Mouse (Mus musculus): ENCODE results near the gene Cep41.

Gene Cep41

DNA sequence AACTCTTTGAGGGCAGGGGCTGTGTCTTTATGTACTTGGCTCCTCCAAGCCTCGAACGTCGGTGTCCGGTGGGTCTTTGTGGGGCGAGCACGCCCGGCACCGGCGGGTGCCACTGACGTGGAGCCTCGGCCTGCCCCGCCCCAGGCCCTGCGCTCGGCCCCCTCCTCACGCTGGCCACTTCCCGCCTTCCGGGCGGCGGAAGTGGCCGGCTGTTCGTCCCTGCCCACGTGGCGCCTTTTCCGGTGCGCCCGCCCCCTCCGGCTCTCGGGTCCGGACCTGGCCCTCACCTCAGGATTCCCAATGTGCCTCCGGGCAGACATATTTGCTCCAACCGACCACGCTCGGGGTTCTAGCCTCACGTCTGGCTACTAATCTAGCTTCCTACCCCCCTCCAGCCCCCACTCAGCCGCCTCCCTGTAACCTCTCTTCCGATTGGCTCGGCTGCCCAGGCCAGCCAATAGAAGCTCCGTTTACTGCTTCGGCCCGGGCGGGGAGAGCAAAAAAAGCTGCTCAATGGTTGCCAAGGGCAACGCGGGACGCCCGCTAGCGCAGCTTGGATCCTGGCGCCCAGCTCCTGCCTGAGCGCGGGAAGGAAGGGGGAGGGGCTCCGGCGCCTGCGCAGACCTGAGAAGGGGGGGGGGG lies at the start of gene Cep41:
Gene Cep41, minus strand, starts transcription at position 400 of the 642 bp plus-strand sequence.
- peak; percentile 93 for DNase-seq

DNA sequence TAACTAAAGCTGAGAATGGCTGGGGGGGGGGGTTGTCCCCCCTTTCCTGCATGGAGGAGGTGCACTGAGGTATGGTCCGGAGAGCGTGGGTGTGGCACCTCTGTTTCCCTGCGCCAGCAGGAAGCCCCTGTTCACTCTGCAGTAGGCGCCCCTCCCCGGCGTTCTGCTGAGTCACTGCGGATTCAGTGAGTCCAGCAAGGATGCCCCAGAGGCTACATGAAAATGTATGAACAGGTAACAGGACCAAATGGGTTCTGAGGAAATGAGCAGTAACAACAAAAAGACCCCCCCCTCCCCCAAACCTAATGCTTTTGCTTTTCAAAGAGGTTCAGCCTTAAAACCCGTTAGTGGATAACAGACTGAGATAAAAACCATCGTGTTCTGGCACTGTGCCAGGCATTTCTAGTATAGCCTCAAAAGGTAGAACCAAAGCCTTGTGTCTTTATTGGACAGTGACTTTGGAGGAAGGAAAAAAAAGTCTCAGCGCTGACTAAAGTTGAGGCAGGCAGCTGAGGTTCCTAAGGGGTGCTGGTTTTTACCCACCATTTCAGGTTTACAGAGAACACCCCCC lies 45.7 kb upstream of the Cep41 start:
- peak; percentile 26 for DNase-seq

DNA sequence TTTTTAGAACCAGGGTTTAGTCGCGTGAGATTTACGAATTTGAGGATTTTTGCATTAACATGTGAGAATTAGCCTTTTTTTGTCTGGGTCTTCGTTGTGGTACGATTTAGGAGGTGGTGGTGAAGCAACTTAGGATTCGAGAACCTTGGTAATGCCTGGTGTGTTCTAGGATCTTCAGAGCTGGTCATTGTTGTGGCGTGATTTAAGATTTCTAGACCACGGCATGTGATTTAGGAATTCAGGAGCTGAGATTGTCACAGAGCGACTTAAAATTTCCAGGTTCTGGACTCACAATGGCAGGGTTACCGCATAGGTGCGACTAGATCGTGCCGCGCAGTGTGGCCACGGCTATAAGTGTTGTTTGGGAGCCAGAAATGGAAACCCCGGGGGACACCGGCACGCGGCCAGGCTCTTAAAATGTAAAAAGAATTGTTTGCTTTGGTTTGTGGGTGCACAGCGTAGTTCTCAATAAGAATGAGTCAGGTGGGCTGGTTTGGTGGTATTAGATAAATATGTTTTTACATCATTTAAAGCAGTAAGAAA lies 45.0 kb upstream of the Cep41 start:
- DNase-seq: no peak

DNA sequence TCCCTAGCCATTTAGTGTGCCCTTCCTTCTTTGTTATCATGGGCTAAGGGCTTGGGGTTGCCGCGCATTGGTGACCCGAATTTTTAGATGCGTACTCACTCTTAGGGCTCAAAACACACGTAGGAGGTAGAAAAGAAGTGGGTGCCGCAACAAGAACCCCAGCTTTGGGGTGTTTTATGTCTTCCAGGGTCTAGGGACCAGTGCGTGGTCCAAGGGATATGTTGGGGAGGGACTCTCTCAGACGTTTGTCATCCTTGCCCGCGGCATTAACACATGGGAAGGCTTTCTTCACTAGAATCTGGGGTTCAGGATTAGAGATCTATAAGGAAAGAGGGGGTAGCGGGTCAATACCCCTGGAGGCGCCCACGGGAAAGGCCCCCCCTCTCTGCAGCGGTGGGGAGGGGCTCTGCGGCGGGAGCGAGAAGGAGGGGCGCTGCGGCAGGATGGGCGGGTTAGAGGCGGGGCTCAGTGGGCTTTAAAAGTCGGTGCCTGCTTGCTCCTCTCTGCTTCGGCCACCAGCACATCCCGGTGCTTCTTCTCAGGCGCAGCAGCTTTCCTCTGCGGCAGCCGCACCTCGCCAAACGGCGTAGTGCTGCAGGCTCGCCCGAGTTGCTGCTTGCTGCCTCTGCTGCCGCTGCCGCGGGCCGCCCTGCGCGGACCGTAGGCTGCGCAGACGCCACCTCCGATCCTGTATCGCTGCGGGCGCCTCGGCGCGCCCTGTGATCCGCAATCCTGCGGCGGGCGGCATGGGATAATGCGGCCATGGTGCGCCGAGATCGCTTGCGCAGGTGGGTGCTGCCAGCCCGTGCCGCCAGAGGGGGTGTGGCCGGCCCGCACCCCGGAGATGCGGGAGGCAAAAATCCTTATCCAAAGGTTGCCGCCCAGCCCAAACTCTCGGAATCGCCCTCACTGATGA lies 44.3 kb upstream of the Cep41 start:
- peak; percentile 41 for DNase-seq

DNA sequence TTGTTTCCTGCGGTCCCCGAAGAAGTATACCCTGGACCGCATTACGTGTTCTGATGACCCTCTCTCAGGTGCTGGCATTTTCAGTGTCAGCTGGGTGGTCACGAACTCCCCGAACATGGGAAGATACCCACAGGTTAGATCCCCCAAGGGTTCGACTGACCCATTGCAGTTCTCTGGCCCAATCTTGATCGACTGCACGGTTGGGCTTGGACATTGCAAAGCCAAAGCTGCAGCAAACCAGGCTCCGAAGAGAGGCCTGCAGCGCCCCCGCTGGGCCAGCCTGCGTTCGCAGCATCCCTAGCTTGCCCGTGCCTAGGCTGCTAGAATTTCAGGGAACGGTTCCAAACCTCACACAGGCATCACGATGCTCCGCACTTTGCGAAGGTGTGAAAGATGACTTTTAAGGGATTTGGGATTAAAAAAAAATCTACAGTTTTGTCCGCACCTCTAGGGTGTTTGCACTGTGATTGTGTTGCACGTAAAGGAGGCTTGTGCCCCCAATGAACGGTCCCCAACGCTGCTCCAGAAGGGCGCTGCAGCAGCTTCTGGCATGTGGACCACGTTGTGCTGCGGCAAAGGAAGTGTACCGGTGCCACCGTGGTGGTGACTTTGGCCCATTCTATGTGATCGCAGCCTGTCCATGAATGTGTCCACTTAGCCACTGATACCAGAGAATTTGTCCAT lies 43.5 kb upstream of the Cep41 start:
- DNase-seq: peak; percentile 53

DNA sequence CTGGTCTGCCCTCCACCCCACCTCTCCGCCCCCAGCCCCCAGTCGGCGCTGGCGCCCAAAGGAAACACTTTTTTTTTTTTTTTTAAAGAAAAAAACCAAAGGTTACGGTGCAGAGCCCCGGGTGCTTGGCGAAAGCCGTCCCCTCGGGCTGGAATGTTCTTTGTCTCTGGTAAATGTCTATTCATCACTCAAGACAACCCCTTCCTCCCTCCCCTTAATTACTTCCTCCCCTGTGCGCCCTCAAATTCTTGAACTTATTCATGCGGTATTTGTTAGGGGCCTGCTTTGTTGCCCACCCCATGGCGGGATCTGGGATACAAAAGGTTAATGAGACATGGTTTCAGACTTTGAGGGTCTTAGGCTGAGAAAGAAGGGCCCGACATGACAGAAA lies 42.8 kb upstream of the Cep41 start:
- DNase-seq: no peak

DNA sequence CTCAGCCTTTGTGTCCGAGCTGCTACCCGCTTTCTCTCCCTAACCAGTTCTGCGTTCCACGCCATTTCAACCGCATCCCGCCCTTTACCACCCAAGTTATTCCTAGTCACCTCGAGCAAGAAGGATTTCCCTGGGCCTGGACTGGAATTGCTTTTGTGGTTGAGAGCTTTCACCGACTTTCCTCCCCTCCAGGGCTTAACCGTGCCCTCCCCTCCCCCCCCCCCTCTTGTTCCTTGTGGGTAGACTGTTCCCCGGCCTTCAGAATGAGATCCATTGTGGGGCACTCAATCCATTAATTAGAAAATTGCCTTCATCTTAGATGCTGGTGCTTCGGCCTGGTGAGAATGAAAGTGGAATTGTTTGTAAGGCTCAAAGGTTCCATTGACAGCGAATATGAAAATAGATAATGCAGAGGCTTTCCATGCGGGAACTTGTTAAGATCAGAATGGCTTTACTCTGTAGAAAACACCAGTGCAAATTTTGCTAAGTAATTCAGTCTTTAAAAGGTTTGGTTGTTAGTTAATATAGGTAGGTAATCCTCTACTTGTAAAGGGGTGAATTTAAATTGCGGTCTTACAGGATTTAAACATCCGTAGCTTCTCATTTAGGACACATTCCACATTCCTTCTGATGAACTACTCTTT lies 42.3 kb upstream of the Cep41 start:
- no peak for DNase-seq

DNA sequence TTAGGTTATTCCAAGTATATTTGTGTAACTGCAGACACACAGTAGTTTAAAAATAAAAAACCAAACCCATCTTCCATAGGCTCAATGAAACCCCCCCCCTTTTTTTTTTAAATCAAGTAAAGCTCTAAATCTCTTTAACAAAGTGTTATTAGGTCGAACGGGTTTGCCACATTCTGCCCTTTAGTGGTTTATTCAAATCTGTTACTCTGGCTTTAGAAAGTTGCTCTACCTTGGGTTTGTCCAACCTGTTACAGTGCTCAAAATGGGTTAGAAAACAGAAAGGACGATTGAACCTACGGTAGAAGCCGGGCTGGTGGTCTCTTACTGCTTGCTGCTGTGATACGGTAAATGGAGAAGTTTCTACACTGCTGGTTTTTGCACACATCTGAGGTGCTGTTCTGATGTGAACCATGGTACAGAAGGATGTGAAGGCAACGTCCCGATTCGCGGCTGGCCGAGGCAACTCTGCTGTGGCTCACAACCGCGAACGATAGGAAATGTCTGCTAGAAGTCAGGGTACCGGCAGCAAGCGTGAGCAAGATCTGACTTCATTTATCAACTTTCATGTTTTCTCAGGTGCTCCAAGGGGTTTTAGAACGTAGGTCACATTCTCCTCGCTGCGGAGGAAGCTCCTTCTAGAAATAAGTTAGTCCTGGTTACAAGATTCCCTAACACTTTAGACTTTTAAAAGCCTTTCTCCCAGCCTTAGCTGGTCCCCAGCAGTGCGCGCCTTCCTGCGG lies 41.6 kb upstream of the Cep41 start:
- no peak for DNase-seq

DNA sequence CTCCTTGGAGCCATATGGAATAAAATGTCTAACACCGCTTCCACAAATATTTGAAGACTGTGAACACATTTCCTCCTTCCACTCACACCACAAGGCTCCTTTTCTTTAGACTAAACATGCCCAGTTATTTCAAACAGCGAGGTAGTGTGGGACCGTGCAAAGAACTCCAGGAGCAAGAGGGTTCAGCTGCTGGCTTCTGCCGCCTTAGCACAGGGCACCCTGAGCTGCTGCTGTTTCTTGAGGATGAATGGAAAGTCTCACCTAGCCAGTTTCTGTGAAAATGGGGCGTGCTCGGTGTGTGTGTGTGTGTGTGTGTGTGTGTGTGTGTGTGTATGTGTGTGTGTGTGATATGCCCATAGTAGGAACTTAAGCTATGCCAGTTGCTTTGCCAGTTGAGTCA lies 40.9 kb upstream of the Cep41 start:
- no peak for DNase-seq

DNA sequence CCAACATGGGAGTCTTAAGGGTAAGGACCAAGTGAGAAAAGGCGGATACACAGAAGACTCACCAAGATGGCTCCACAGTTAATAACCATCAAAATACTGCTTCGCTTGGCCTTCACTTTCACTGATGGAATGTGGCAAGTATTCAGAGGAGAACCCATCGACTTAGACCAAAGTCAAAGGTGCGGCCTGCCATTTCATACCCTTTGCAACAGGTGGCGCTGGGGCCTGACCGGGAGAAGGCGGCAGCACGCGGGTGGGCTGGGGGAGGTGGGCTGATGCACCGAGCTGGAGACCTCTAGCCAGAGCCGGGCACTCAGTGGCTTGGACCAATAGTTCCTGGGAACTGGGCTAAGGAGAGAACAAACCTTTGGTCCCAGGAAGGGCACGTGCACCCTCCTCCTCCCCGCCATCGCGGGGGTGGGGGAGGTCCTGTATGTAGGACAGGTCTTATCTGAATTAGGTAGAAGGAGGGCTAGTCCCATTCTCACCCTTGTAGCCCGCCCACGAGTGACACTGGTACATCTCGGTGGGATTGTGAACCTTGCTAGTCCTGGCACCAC lies 39.1 kb upstream of the Cep41 start:
- DNase-seq: no peak

DNA sequence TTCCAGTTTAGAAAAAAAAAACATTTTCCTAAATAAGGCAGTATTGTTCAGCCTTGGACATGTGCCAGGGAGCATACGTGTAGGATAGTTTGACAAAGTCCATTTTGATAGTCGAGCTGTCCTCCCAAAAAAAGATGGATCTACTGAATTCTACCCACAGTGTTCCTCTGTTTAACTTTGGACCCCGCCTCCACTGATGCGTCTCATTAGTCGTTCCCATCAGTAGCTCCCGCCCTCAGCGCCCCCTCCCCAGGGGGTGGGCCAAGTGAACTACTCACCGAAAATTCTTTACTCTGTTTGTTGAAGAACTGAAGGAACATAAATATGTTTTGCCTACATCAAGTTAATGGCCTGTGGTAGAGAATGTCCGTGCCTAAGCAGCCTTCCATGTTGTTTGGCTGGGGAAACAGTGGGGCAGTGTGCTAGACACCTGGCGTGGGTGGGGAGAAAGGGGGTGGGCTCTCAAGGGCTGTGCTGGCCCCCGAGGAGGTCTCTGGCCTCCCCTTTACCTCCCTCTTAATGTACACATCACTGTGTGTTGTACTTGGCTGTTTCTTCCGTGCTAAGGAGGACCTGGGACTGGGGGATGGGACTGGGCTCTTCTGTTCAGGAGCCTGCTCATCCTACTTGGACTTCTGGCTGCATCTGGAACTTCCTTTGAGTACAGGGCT lies 36.9 kb upstream of the Cep41 start:
- no peak for DNase-seq

DNA sequence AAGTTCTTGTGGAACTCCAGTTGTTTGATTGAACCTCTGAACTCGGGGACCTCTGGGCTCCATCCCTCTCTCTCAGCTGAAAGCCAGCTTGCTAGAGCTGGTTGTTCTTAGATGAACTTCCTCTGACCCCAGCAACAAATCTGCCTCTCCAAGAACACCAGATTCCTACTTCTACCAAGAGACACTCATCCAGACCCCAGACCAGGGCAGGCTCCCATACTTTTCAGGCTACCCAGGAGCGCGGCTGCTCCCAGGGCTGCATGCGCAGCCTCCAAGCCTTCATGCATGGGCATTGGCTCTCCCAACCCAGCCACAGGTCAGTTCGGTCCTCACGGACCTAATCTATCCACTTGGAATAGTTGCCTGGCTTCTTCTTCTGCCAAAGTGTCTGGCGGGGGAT lies 29.8 kb upstream of the Cep41 start, which contains the start of gene Mest:
Gene Mest, plus strand, starts transcription at position 217 of the 400 bp plus-strand sequence.
- DNase-seq: no peak

DNA sequence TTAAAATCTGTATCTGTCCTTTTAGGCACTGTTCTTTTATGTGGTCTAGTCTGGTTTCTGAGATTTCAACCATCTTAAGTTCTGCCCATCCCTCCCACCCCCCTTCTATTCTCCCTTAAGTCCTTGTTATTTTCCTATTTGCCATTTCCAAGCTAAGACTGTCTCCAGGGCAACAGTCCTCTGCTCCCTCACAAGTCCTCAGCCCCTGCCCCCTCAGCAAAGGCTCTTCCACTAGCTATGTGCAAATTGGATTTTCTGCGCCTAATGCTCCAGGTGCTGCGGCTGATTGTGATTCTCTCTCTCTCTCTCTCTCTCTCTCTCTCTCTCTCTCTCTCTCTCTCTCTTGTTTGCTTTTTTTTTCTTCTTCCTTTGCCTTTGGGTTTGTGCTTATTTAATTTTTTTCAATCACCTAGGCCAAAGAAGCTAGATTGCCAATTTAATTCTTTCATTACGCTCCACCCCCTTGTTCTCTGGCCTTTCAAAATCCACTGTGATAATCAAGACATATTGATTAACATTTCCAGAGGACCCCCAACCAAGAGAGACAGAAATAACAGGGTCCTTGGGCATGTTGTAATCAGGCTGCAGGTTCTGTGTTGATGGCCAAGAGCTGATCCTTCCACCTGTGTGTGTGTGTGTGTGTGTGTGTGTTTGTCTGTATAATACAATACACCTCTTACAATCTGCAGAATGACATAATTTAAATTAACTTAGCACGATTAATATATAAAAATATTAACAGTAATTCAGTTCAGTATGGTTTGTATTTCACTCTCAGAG lies 29.0 kb upstream of the Cep41 start:
- no peak for DNase-seq

DNA sequence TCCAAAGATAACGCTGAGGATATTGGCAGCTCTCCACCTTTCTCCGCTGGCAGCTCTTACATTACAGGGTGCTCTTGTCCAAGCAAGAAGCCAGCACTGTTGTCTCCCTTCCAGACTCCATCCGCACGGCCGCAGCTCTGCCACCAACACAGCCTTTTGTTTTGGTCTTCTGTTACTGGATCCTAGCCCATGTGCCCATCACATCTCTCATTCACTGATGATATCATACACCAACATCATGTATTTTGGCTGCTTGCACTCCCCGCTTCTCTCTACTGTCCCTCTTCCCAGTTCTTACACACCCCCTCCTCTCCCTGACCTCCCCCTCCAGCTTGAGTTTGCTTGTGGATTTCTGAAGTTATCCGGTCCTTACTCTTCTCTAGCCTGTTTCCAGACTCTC lies 23.2 kb upstream of the Cep41 start:
- DNase-seq: no peak

DNA sequence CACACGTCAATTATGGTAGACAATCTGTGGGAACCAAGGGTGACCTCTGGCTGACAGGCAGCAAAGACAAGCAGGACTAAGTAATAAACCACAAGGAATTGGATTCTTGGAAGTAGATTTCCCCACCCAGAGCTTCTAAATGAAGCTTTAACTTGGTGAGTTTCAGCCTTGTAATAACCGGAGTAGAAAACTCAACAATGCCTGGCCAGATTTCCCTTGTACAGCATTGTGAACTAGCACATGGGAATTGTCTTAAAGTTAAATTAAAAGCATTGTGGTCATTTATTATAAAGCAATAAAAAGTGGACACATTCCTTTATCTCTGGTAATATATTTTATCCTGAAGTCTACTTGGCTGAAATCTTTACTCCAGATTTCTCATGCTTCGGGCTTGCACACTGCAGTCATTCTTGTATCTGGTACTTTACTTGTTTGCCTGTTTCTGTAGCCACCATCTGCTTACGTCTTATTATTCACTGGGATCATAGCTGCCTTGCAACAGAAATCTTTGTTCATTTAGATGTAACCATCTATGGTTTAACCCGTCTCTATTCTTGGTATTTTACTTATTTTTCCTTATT lies 21.4 kb upstream of the Cep41 start:
- DNase-seq: no peak

DNA sequence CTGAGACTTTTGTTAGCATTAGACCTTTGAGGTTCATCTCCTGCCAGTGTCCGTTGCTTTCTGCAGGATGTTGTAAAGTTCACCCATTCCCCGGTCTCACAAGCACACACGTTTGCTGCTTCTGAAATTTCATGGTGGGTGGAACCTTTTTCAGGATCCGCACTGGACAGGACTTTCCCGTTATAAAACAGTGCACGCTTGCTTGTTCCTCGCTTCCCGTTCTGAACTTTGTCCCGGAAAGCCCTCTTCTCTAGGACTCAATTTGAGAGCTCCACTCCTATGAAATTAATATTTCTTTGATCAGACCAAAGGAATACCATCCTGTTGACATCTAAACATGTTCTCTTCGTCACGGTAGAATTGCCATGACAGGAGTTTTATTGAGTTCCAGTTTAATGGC lies 20.3 kb upstream of the Cep41 start:
- DNase-seq: no peak

DNA sequence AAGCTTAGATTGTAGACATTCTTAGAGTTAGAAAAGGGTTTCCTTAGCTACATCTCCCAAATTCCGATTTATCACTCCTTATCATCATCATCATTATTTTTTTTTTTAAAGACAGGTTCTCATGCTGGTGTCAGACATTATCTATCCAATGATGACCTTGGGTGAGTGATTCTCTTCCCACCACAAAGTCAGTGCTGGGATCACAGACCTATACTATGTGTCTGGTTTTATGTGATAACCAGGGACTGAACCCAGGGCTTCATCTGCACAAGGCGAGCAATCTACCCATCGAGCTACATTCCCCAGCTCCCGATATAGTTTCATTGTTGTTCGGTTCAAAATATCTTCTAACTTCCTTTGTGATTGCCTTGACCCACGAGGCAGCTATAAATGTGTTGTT lies 19.9 kb upstream of the Cep41 start:
- DNase-seq: no peak

DNA sequence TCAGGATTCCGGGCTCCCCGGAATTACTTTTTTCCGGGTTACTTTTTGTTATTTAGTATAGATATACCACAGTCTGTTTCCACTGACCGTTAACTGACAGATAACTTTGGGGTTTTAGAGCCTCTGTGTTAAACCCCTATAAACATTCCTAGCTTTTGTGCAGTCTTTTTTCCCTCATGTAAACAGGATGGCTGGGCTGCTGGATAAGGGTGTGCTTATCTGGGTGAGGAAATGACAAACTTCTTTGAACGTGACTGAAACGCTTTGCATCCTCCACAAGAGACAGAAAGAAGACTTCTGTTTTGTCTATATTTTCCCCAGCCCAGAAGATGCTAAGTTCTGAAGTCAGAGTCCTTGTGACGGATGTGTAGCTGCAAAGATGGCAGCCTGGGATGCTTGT lies 18.9 kb upstream of the Cep41 start:
- no peak for DNase-seq

DNA sequence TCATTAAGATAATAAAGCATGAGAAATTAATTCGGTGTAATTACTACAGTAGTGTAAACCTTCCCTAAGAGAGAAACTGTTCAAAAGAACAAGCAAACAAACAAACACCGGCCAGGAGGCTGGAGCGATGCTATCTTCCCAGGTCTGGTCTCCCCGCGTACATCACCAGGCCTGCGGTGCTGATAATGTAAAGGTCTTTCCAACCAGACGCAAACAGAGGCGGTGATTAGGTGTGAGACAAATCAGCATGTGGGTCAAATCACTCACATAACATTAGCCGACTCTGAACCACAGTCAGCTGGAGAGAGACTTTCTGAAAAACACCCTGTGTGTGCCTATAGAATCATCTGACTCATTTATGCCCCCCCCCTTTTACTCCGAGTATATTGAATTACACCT lies 17.8 kb upstream of the Cep41 start:
- DNase-seq: no peak
